20 mouse cellular contexts compared by ENCODE assay signal in the genomic region with DNA sequence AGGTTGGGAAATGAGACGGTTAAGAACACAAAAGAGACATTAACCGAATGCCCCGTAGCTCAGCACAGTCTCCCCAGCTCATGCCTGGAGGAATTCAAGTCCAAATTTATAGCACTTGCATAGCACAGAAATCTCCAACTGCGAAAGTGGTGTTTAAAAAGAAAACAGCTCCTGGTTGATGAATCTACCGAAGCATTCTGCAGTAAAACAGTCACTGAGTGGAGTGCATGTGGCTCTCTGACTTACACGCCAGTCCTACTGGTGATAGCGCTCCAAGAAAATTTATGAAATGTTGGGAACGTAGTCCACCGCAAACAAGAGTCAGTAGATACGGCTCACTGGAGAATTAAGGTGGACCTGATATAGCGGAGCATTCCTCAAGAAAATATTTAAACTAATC. TPM values are rescaled to one million over a fixed set of nuclear protein-coding genes. Genes with fewer than 3 reads are reported as not detected.
"Had no signal": no experiment of that assay in that cellular context is flagged by ENCODE, and none has a peak within 500 bp of the region (broad histone marks: within the 10 kb centered on the region; RNA-seq: fewer than 3 reads in every experiment).

No protein-coding gene starts in this region.

- H3K27ac ChIP-seq: limb, embryonic 15.5 days; liver, embryonic 14.5 days; macrophage; midbrain, embryonic 10.5 days; midbrain, embryonic 13.5 days; stomach, postnatal 0 days had no signal

- DNase-seq: kidney, adult 18-20 months; layer of hippocampus, adult 9-11 months; liver, postnatal 0 days; right cerebral cortex, postnatal 14 days; right cerebral cortex, postnatal 4 days; thymus, adult 2 months; thymus, postnatal 14 days; thymus, postnatal 4 days had no signal

- H3K27me3 ChIP-seq: limb, embryonic 15.5 days; midbrain, embryonic 13.5 days had no signal

- H3K36me3 ChIP-seq: limb, embryonic 15.5 days; midbrain, embryonic 10.5 days; midbrain, embryonic 13.5 days had no signal

- H3K9ac ChIP-seq: limb, embryonic 15.5 days; liver, embryonic 14.5 days; liver, postnatal 0 days; lung, embryonic 14.5 days; midbrain, embryonic 13.5 days had no signal

- H3K9me3 ChIP-seq: limb, embryonic 15.5 days; midbrain, embryonic 10.5 days; midbrain, embryonic 13.5 days had no signal

- H3K4me2 ChIP-seq: limb, embryonic 15.5 days; liver, embryonic 11.5 days; lung, embryonic 14.5 days; midbrain, embryonic 13.5 days had no signal

- H3K4me3 ChIP-seq: limb, embryonic 15.5 days; midbrain, embryonic 10.5 days; midbrain, embryonic 13.5 days; myocyte had no signal

- ATAC-seq: intestine, embryonic 16.5 days; liver, postnatal 0 days; lung, postnatal 0 days; midbrain, embryonic 13.5 days; midbrain, embryonic 16.5 days had no signal

RNA-seq across cellular contexts. Expression of a gene that starts 35.7 kb away (rescaled TPM):
- polyA plus RNA-seq: macrophage, myocyte had no signal
